Mouse (Mus musculus): ENCODE measurements around the gene Col4a4. TPM values are rescaled to one million over a fixed set of nuclear protein-coding genes. Genes with fewer than 3 reads are reported as not detected.

Gene Col4a4
- total and polyA plus RNA-seq, 3 experiments: 2.2 to 5.0 (median 3.7) TPM

DNA sequence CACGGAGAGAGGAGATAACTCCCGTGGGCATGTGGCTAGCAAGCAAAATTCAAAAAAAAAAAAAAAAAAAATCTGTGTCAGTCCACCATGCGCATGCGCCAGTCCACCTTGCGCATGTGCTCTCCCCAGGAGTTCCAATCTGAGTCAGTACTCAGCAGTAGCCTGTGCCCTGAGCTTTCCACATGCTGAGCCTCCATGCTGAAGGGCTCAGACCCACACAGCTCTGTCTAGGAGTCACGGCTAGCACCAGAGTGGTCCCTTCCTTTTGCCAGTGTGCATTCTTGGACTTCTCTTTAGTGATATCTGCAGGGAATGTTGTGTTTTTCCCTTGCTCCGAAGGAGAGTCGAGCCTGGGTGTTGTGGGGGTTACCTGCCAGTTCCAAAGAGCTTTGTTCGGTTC is 177.4 kb downstream of the Col4a4 start:
- intact Hi-C loops (cut with DNase I): no loop called here
- Histone ChIP-seq H3K27ac (no peak overlapping the region), H3K36me3 (ENCODE audit: control insufficient read depth, insufficient read depth, low read length) (no peaks in the 10 kb centered on the region), H3K4me1 (ENCODE audit: control insufficient read depth, insufficient read depth, low read length) (peaks cover 6% of the 10 kb centered on the region; the same call in 1 of the 2 replicates), H3K27me3 (ENCODE audit: control insufficient read depth, insufficient read depth, low read length) (no peaks in the 10 kb centered on the region), H3K4me3 (no peak overlapping the region), H3K79me2 (replicated peaks; ENCODE audit: control insufficient read depth, insufficient read depth, low read length) (no peaks in the 10 kb centered on the region), H3K9ac (ENCODE audit: low read depth, low read length) (no peak overlapping the region)
- DNase-seq: no peak
- WGBS: 89% methylated on average over 9 of the region's 9 CpGs
- TF ChIP-seq POLR2A (IDR thresholded peaks at IDR 0.05; ENCODE audit: insufficient read depth, low read depth, low read length) (no peak), CTCF (IDR thresholded peaks at IDR 0.05) (no peak), EP300 (IDR thresholded peaks at IDR 0.05; ENCODE audit: insufficient read depth, low read depth, low read length) (no peak)

DNA sequence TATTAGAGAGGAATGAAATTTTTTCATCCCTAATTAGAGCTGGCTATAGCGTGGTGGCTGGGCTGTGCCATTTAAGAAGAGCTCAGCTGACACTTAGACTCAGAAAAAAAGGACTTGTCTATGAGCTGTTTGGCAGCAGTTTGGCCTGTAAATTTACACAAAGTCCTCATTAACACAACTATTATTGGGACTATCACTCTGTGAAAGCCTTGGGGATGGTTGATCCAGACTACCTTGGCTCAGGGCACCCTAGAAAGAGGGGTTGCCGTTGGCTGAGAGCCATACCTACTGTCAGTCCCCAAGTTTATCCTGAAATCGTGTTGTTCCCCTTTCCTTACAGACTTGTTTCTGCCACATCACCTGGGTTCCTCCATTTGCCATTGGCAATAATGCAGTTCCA is 178.9 kb downstream of the Col4a4 start:
- DNase-seq: no peak
- WGBS: 82% methylated on average over 3 of the region's 3 CpGs
- Histone ChIP-seq H3K9ac (ENCODE audit: low read depth, low read length) (no peak overlapping the region), H3K27ac (no peak overlapping the region), H3K27me3 (ENCODE audit: control insufficient read depth, insufficient read depth, low read length) (no peaks in the 10 kb centered on the region), H3K4me3 (no peak overlapping the region), H3K36me3 (ENCODE audit: control insufficient read depth, insufficient read depth, low read length) (no peaks in the 10 kb centered on the region), H3K79me2 (replicated peaks; ENCODE audit: control insufficient read depth, insufficient read depth, low read length) (no peaks in the 10 kb centered on the region), H3K4me1 (ENCODE audit: control insufficient read depth, insufficient read depth, low read length) (peaks cover 6% of the 10 kb centered on the region; the same call in 1 of the 2 replicates)
- TF ChIP-seq POLR2A (IDR thresholded peaks at IDR 0.05; ENCODE audit: insufficient read depth, low read depth, low read length): no peak
- TF ChIP-seq EP300 (IDR thresholded peaks at IDR 0.05; ENCODE audit: insufficient read depth, low read depth, low read length): no peak
- no peak for TF ChIP-seq CTCF (IDR thresholded peaks at IDR 0.05)
- intact Hi-C loops (cut with DNase I): no loop called here

Other genes with a start within 250 kb of the Col4a4 start
- gene Col4a3, start 72 bp upstream of the Col4a4 start, total RNA-seq (2021): 1 to 10 TPM; 1.3 to 1.8 TPM
- gene Col4a3, start 72 bp upstream of the Col4a4 start, polyA plus RNA-seq (2012; rRNA removed): 3.3 TPM in 2 replicates
- 100 to 1,000 TPM; 161 to 168 TPM for gene Mff, start 138.0 kb upstream of the Col4a4 start, total RNA-seq (2021)
- 74.6 and 167 TPM in 2 replicates for gene Mff, start 138.0 kb upstream of the Col4a4 start, polyA plus RNA-seq (2012; rRNA removed)
- not detected for gene Tm4sf20, start 181.6 kb upstream of the Col4a4 start, total RNA-seq (2021)
- gene Tm4sf20, start 181.6 kb upstream of the Col4a4 start, polyA plus RNA-seq (2012; rRNA removed): not detected in 2 replicates
- not detected for gene Gm47791, start 184.4 kb upstream of the Col4a4 start, total RNA-seq (2021)
- gene Gm47791, start 184.4 kb upstream of the Col4a4 start, polyA plus RNA-seq (2012; rRNA removed): not detected in 2 replicates